Mouse (Mus musculus) left cerebral cortex, adult 18-20 months (tissue): Measurements from ENCODE around the gene Tiam2. TPM values are rescaled to one million over a fixed set of nuclear protein-coding genes. Genes with fewer than 3 reads are reported as not detected.

Source experiments
- DNase-seq, 2 experiments: peaks; one replicate each; pipeline ENCODE4 v3.0.0; 2021 to 2022; ENCODE audit warnings: low spot score in 2 of 2, mixed read lengths in 1 of 2
- total RNA-seq, 2 experiments: library from RNA; stranded (reverse); gene quantifications; 2 replicates each; pipeline ENCODE4 v1.2.3; 2021

Gene Tiam2
- total RNA-seq, 2 experiments from 2014 or later, result 75.6 to 84.1 TPM

DNA sequence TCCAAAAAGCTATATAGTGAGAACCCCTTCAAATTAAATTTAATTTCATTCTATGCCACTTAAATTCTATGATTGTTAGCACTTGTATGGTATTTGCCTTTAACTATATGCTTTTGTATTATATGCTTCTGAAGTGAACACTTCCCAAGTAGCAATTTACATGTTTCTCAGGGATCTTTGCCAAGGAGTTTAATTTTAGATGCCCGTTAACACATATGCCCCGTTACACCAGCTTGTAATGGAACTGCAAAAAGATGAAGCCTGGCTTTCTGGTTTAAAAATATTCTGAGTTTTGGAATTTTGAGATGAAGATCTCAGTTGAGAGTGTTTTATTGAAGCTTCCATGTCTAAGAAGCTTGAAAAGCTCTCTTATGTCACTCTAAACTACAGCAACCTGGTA, 67.6 kb downstream of the Tiam2 start:
- no peak for DNase-seq

DNA sequence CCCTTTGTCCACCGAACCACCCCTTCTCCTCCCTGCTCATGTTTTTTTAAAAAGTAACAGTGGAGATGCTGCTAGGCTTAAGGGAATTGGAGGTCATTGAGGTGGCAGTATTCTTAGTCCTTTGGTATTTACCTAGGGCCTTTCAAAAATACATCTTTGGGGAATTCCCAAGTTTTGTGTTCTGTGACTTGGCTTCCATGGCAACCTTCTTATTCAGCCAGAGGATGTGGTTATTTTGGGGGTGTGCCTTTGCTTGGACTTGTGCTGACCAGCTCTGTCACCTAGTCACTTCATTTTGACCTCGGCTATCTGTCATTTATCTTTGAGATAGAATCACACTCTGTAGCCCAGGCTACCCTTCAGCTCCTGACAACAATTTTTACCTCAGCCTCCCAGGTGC, 68.6 kb downstream of the Tiam2 start:
- DNase-seq, result no peak

DNA sequence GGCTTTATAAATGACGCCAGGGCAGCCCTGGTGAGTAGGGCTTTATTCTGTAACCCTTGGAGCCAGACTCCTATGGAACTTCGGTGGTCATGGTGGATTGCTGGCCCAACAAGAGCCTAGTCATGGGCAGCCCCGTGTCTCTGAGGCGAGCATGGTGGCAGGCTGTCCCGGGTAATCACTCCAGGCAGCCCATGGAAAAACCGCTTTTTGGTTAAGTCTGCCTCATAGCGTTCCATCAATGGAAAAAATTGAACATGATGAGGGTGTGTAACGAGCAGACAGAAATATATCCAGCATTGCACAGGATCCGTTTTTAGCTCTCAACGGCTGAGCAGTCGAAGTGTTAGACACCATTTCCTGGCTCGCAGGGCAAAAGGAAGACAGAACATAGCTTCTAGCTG, 70.5 kb downstream of the Tiam2 start:
- DNase-seq, result peak; percentile 12 to 36

DNA sequence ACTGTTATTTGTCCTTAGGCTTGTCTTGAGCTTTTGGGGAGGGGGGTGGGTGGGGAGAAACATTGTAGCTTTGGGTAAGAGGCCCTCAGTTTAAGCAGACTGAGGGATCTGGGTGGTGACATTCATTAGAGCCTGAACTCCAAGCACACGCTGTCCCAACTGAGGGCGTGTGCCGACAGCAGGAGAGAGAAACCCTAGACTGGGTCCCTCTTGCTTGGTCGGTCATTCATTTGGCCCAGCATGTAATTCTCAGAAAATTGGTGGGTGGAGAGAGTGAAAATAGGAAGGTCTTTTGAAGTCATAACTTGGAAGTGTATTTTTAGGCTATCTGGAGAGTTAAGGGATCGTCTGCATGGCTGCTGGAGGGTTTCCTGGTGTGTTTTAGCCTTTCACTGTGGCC, 71.5 kb downstream of the Tiam2 start:
- no peak for DNase-seq

DNA sequence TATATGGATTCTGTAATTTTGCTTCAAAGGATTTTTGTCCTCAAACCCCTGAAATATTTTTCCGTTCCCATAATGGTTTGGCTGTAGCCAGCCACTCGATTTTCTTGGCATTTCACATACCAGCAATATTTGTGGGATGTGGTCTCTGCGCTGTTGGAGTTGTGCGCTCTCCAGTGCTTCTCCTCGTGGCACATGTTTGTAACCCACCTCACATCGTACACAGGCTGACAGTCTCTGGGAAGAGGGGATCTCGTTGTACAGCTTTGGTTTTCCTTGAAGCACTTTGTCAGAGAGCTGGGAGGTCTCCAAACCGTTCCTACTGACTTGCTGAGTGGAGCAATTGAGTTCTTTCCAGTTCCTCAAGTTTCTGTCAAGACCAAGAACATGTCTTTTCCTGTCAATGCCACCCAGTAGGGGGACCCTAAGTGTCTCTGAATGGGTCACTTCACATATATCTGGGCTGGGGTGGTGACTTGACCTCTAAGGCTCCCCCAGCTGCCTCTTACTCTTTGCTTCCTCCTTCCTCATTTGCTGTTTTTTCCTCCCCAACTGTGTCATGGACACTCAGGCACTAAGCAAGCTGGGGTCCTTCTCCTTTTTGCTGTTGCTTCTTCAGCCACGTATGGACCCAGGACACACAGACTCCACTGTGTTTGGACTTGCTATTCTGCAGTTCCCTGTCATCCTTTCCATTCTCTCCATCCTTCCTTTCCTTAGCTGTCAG, 79.1 kb downstream of the Tiam2 start:
- DNase-seq, result no peak

DNA sequence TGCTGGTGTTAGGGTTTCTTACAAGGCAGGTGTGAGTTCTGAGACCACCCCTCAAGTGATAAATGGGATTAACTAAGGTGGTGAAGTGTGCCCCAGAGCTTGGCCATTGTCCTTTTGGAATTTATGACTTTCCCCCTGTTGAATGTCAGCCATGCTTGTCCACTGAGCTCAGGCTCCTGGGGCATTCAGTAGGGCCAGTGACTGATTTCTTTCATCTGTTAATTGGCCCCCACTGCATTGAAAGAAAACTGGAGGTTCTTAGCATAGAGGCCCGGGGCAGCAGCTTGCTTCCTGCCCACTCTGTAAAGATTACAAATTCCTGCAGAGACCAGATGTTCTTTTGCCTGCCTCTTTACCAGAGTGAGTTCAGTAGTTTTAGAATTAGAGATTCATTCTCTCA, 80.7 kb downstream of the Tiam2 start:
- DNase-seq, result no peak

DNA sequence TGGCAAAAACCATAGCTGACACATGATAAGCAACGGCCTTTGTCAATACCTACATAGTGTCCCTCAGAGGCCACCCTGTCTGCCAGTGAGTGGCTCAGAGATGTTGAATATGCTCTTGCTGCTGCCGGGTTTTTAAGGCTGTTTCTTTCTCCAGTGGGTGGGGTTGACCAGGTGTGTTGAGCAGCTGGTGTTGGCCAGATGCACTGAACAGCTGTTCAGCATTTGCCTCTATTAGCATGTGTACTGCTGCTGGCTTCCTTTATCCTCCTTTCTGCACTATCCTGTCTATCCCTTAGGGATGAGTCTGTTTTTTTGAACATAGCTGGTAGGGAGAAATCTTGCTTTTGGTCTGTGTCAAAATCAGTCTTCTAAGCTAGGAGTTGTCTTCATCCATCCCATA, 83.9 kb downstream of the Tiam2 start:
- DNase-seq, result no peak

DNA sequence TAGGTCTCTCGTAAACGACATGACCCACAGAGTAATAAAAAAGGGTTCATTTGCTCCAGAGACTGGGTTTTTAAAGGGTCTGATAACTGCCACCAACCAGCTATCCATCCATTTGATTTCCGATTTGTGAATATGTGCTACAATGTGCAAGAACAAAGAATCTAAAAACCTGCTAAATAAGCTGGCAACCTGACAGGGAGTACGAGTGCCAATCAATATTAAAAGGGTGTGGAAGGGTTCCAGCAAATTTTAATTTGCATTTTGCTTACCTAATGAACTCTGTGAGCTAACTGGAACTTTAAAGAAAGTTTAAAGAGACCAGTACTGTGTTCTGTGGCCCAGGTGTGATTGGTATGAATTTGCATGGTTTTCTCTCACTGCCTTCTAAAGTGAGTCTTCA, 86.4 kb downstream of the Tiam2 start:
- no peak for DNase-seq

DNA sequence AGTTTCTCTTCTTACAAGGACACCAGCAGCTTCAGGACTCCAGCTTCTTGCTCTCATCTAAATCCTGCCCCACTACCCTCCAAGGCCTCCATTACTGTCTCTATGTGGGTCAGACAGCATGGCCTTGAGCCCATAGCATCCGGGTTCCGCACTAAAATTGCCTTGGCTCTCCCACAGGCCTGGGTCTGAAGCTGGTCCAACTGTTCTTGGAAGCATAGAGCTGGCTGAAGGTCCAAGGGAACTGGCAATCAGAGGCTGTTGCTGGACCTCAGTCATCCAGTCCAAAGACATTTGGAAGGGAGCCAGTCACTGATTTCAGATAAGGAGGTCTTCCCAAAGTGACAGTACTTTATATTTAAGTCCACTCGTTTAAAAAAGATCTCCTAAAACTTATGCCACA, 89.2 kb downstream of the Tiam2 start:
- DNase-seq, result no peak

DNA sequence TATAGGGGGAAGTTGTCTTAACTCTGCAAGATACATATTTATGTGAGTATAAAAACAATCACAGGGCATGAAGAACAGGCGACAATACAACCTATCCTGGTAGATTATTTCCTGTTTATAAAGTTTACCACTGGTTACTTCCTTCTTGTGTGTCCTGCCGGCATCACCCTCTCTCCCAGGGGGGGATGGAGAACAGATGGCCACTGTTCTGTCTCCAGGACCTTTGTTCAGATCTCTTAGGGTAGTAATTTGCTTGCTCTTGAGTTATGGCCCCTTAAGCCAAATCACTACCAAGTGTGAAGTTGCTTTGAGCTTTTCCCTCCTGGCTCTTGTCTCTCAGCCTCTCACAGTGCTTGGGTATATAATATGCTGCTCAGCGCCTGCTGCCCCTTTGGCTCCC, 90.0 kb downstream of the Tiam2 start:
- DNase-seq, result no peak

DNA sequence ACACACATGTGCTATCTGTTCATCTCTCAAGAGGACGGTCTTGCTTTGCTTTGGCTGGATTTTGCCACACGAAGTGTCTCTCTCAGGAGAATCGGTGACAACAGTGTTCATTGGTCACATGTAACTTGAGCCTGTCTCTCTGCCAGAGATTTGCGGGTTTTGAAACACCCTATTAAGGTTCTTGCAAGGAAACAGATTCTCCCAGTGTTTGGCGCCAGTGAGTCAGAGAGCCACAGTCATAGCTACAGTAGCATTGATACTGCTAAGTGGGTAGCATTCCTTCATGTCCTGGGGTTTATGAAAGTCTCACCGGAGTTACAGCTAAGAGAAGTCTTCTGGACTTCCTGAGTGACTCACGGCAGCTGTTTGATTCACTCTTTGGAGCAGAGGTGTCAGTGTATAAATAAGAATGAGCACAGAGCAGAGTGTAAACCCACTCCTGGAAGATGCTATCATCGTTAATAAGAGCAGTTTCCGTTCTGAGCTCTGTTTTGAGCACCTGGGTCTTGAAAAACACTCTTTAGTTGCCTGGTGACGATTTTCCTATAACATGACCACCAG, 93.1 kb downstream of the Tiam2 start:
- peak; percentile 10 to 17 for DNase-seq

DNA sequence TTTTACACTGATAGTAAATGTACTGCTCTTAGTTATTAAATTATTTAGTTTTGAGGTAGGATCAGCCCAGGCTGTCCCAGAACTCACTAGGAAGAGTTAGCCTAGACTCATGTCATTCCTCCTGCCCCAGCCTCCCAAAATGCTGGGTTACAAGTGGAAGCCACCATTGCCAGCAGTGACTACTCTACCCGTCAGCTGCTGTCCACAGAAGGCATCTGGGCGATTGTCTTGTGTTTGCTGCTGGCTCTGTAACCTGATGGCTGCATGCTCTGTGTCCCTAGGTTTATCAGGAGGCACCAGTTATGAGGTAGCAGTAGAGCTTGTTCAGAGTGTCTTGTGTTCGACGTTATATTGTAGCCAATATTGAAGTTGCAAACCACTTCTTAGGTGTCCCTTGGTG, 93.8 kb downstream of the Tiam2 start:
- no peak for DNase-seq

DNA sequence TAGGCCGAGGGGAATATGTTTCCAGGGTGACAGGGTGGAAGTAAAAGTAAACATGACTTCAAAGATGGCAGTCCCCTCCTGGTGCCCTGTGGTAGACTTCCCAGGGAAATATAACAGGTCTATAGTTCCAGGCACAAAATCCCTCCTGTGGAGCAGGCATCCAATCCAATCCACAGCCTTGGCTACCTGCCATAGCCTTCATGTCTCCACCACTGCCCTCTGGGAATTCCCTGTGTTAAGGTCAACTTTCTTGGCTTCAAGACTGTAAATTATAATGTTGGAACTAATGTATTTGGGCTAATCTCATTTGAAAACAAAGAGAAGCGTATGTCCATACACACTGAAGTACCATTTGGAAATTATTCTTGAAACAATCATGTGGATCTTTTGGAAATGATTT, 97.0 kb downstream of the Tiam2 start:
- DNase-seq, result no peak

DNA sequence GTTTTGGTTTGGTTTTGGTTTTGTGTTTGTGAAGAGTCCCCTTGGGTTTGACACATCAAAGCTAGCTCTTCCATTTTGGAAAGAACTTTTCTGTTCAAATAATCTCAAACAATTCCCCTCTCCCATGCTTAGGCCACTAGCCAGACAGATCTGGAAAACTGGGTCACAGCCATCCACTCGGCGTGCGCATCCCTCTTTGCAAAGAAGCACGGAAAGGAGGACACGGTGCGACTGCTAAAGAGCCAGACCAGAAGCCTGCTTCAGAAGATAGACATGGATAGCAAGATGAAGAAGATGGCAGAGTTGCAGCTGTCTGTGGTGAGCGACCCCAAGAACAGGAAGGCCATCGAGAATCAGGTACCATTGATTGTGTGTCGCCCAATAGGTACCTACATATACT, 102.3 kb downstream of the Tiam2 start:
- DNase-seq, result peak in 1 of 2 experiments; percentile 25

DNA sequence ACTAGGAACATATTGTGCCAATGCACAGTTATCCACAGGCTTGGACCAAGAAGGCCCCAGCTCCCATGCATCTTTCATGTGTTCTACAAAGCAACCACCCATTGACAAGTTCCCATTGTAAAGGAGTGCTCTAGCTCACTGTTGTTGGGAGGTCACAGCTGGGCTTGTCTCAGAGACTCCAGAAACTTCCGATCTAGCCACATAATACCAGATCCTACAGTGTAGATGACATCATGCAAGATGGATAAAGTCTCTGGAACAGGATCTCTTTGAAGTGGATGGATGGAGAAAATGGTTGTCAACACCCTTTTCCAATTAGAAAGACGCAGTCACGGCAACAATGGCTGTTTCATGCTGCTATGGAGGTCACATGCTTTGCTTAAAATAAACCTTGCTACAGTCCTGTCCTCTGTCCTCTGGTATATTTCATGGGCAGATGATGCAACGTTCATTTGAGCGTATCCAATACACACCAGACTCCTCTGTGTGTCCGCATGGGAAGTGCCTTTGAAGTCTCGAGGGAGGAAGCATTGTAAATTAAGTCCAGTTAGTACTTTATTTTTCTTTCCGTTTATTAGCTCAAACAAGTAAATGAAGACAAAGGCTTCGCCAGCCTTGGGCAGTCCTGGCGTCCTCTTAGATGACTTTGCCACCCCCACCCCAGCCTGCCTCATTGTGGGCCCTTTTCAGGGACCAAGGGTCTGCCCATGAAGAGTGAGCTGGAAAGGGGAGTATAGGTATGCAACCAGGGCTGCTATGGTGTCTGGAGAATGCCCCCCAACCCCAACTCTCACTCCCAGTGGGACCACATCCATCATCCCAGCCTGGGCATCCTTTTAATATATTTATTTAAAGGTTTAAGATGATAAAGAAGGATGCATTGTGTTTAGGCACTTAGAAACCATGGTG, 106.5 kb downstream of the Tiam2 start:
- no peak for DNase-seq

DNA sequence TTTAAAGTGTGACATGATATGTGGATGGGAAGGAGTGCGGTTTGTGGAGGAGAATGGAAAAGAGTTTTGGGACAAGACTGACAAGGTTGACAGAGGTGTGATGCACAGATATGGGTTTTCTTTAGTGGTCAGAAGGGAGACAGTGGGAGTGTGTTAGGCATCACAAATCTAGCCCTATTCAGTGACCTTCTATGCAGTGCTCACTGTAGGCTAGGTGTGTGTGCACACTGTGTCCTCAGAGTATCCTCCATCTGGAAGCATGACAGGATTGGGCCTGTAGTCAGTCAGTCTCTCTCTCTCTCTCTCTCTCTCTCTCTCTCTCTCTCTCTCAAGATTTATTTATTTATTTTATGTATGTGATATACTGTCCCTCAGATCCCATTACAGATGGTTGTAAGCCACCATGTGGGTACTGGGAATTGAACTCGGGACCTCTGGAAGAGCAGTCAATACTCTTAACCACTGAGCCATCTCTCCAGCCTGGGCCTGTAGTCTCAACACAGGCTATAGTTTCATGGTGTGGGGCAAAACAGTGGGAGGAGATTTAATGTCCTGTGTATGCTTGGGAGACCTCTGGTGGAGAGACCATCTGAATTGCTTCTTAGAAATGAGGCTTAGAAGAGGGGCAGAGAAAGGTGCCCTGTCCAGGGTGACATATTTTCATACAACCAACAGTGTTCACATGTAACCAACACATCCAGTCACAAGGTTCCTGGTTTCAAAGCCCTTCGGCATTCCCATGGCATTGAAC, 107.3 kb downstream of the Tiam2 start:
- no peak for DNase-seq

DNA sequence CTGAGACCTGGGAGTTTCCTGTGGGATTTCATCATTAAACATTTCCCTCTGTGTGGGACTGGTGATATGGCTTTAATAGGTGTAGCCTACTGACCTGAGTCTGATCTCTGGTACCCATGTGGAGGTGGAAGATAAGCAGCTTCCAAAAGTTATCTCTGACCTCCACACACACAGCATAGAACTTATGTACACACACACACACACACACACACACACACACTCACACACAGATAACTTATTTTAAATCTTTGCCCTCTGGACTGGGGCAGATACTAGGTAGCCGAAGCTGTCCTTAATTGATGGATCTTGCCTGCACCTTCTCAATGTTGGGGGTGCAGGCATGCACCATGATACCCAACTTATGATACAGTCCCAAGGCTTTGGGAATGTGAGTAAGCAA, 108.9 kb downstream of the Tiam2 start:
- no peak for DNase-seq

DNA sequence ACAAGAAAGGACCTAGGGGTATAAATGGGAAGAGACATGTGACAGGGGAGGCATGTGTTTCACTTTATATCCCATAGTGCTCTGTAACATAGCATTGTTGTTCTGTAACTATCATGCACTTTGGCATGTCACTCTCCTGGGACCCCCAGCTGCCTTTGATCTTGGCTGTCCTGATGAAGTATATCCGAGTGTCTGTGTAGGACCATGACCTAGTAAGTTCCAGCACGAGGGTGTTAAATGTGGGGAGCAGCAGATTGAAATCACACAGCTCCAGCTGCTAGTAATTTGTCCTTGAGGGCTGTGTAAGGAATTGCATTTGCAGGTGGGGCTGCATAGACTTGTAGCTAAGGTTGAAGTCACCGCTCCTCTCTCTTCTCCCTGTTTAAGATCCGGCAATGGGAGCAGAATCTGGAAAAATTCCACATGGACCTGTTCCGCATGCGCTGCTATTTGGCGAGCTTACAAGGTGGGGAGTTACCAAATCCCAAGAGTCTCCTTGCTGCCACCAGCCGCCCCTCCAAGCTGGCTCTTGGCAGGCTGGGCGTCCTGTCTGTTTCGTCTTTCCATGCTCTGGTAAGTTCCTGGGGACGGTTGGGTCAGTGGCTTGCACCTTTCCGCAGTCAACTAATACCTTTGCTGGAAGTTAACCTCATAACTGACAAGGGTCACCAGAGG, 110.6 kb downstream of the Tiam2 start:
- no peak for DNase-seq

DNA sequence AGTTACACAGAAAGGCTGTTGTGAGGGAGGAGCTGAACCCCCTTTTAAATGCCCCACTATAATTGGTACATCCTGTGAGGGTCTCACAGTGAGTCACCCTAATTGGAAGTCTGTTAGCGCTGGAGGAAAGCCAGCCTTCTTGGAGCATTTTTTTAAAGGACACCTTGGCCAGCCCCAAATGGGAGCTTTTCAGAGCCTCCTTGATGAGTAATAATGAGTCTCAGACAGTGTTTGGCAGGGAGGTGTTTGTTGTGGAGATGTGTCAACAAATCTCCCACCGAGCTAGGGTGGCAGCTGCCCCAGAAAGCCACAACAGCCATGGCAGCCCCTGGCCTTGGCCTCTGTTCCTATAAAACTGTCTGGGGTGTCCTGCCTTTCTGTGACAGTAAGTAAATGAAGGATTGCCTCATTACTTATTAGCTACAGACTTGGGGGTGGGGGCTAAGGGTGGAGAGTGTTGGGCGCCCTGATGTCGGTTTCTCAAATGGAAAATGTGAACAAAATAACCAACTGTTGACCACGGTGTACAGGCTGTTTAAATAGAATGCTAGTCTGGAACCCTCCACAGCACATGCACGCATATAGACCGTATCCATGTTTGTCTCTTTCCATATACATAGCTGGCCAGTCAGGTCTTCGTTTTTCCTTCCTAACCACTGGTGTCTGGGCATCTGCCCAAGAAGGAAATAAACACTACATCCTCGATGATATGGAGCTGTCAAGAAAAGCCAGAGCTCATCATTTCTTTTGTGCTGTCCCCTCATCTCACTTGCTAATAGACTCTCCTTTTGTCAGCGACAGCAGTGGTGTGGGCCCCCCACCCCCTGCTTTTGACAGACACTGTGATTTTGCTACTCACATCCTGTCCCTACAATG, 116.4 kb downstream of the Tiam2 start:
- DNase-seq, result no peak
